Mouse (Mus musculus) heart, postnatal 36 days (tissue): ENCODE data around the gene Sbk1. TPM values are rescaled to one million over a fixed set of nuclear protein-coding genes. Genes with fewer than 3 reads are reported as not detected.
A peak's percentile ranks its signal among the peaks of the same experiment; 100 is the strongest.
"Not testable (repeated sequence)": the region's sequence is repeated elsewhere in the genome, so short reads cannot be mapped to it uniquely, and the experiment has no call there.

Experiments
- DNase-seq, 2 experiments: peaks; one replicate each; pipeline ENCODE4 v3.0.0; 2021 to 2022
- intact Hi-C: fragments of 180-260 bp; cut with DNase I; formaldehyde crosslinking; loops from one replicate; pipeline ENCODE4 v1.15.1; 2025
- total RNA-seq, 2 experiments: library from RNA; stranded (reverse); gene quantifications; 2 replicates each; pipeline ENCODE4 v1.2.3; 2021

The Sbk1 gene
- total RNA-seq, 2 experiments from 2014 or later, result 76.8 to 94.9 TPM

GRCm38 (mm10) chr7:126261823-126262222 is 10.6 kb upstream of the Sbk1 start:
- intact Hi-C loops, result loop anchor here (1.0 to 5.0 kb wide), 2 partner anchors 36 to 115 kb away; partner anchors contain the start of gene Spns1

GRCm38 (mm10) chr7:126263964-126264363 is 8.5 kb upstream of the Sbk1 start:
- DNase-seq, result no peak
- intact Hi-C loops, result loop anchor here (5.0 kb wide), 1 partner anchor 113 kb away; the partner anchor contains the start of gene Spns1

More at GRCm38 (mm10) chr7:126261823-126262222, 10.6 kb upstream of the Sbk1 start:
- no peak for DNase-seq

GRCm38 (mm10) chr7:126265949-126266348 is 6.5 kb upstream of the Sbk1 start:
- intact Hi-C loops, result no loop called here
- DNase-seq, result peak; percentile 81 to 82

GRCm38 (mm10) chr7:126266372-126266870 is 6.0 kb upstream of the Sbk1 start:
- no peak for DNase-seq
- intact Hi-C loops, result no loop called here

GRCm38 (mm10) chr7:126267606-126268005 is 4.8 kb upstream of the Sbk1 start:
- intact Hi-C loops, result no loop called here
- DNase-seq, result no peak

- intact Hi-C loops, result no loop called here
- DNase-seq, result no peak
Measured at GRCm38 (mm10) chr7:126272770-126273311, 422 bp downstream of the Sbk1 start.

- no peak for DNase-seq
- intact Hi-C loops, result no loop called here
Measured at GRCm38 (mm10) chr7:126273351-126274042, 1.1 kb downstream of the Sbk1 start.

GRCm38 (mm10) chr7:126274137-126274536 is 1.7 kb downstream of the Sbk1 start:
- no peak for DNase-seq
- intact Hi-C loops, result no loop called here

GRCm38 (mm10) chr7:126274626-126275025 is 2.2 kb downstream of the Sbk1 start:
- intact Hi-C loops, result no loop called here
- no peak for DNase-seq

- intact Hi-C loops, result no loop called here
- no peak for DNase-seq
Measured at GRCm38 (mm10) chr7:126275711-126276110, 3.3 kb downstream of the Sbk1 start.

- no peak for DNase-seq
- intact Hi-C loops, result no loop called here
Measured at GRCm38 (mm10) chr7:126276297-126276696, 3.9 kb downstream of the Sbk1 start.

GRCm38 (mm10) chr7:126277536-126278295 is 5.3 kb downstream of the Sbk1 start:
- intact Hi-C loops, result no loop called here

GRCm38 (mm10) chr7:126278799-126279198 is 6.4 kb downstream of the Sbk1 start:
- DNase-seq, result no peak
- intact Hi-C loops, result no loop called here

More at GRCm38 (mm10) chr7:126277536-126278295, 5.3 kb downstream of the Sbk1 start:
- DNase-seq, result no peak

- no peak for DNase-seq
- intact Hi-C loops, result no loop called here
Measured at GRCm38 (mm10) chr7:126279774-126280482, 7.5 kb downstream of the Sbk1 start.

GRCm38 (mm10) chr7:126280696-126281095 is 8.3 kb downstream of the Sbk1 start:
- DNase-seq, result peak in 1 of 2 experiments; percentile 40
- intact Hi-C loops, result no loop called here

- intact Hi-C loops, result no loop called here
Measured at GRCm38 (mm10) chr7:126281876-126282682, 9.7 kb downstream of the Sbk1 start.

GRCm38 (mm10) chr7:126282683-126282990 is 10.2 kb downstream of the Sbk1 start:
- DNase-seq, intact Hi-C loops: not testable (repeated sequence)

More at GRCm38 (mm10) chr7:126281876-126282682, 9.7 kb downstream of the Sbk1 start:
- no peak for DNase-seq

GRCm38 (mm10) chr7:126284021-126284420 is 11.6 kb downstream of the Sbk1 start:
- intact Hi-C loops, result no loop called here
- DNase-seq, result no peak

- no peak for DNase-seq
- intact Hi-C loops, result no loop called here
Measured at GRCm38 (mm10) chr7:126284441-126284840, 12.0 kb downstream of the Sbk1 start.

- intact Hi-C loops, result no loop called here
- peak in 1 of 2 experiments; percentile 56 for DNase-seq
Measured at GRCm38 (mm10) chr7:126284865-126285264, 12.4 kb downstream of the Sbk1 start.
